Comparison of ENCODE assay signal across 9 mouse cellular contexts in the genomic region with DNA sequence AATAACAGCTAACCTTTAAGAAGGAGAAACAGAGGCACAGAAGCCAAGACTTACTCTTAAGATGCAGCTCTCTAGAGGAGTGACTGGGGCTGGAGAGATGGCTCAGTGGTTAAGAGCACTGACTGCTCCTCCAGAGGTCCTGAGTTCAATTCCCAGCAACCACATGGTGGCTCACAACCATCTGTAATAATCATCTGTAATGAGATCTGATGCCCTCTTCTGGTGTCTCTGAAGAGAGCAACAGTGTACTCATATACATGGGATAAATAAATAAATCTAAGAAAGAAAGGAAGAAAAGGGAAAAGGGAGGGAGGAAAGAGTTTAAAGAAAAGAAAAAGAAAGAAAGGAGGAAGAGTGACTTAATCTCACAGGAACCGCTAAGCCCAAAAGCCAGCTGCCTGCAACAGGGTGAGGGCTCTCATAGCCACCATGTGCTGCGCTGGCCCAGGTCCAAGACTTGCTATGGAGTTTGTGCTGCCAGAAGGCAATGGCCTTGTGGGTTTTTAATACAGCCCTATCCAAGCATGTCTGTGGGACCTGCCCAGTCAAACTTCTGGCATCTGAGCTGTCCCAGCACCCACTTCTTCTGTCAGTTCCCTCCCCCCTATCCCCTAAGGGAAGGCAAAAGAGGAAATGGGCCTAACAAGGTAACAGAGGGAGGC.
DNase-seq lines count a peak whose midpoint lies in the region; ATAC-seq and TF ChIP-seq lines count a peak whose summit lies in the region.
"Had no signal": no experiment of that assay in that cellular context is flagged by ENCODE, and none has a peak within 500 bp of the region (broad histone marks: within the 10 kb centered on the region; RNA-seq: fewer than 3 reads in every experiment).

No protein-coding gene starts in this region.

- peak; percentile 38 for DNase-seq in gastrocnemius, postnatal 14 days
- no peak for DNase-seq in gastrocnemius, postnatal 25 days
- DNase-seq in lung, embryonic 14.5 days: peak; percentile 86
- no peak for DNase-seq in lung, postnatal 25 days (ENCODE audit: low spot score)
- peak; percentile 61 for DNase-seq in cerebellum, adult 11-12 months
- peak; percentile 36 for DNase-seq in lung, postnatal 10 days
- DNase-seq in embryo, embryonic 11 days: no peak
- DNase-seq in hindbrain, embryonic 10.5 days (ENCODE audit: low spot score): no peak
- DNase-seq: thymus, adult 18-20 months had no signal

- intact Hi-C loops in gastrocnemius, postnatal 14 days (cut with DNase I; ENCODE audit: low total_unique reads): no loop called here

- H3K27ac ChIP-seq in lung, embryonic 14.5 days (ENCODE audit: low read depth): no peak overlapping the region
- no peak overlapping the region for H3K27ac ChIP-seq in hindbrain, embryonic 10.5 days

- peak; percentile 68; the same call in 1 of the 2 replicates for ATAC-seq in lung, embryonic 14.5 days (ENCODE audit: insufficient read depth)

- no peaks in the 10 kb centered on the region for H3K27me3 ChIP-seq in lung, embryonic 14.5 days (ENCODE audit: insufficient read depth, low read length)
- H3K27me3 ChIP-seq in hindbrain, embryonic 10.5 days (ENCODE audit: insufficient read depth, poor library complexity, severe bottlenecking): no peaks in the 10 kb centered on the region

- no peaks in the 10 kb centered on the region for H3K9me3 ChIP-seq in lung, embryonic 14.5 days (ENCODE audit: low read depth, low read length)
- H3K9me3 ChIP-seq in hindbrain, embryonic 10.5 days: no peaks in the 10 kb centered on the region

- no peak overlapping the region for H3K9ac ChIP-seq in lung, embryonic 14.5 days

- H3K36me3 ChIP-seq in lung, embryonic 14.5 days (ENCODE audit: insufficient read depth): no peaks in the 10 kb centered on the region
- no peaks in the 10 kb centered on the region for H3K36me3 ChIP-seq in hindbrain, embryonic 10.5 days

- H3K4me2 ChIP-seq in lung, embryonic 14.5 days: no peak overlapping the region

- H3K4me3 ChIP-seq in lung, embryonic 14.5 days (ENCODE audit: low read depth, low read length): no peak overlapping the region
- H3K4me3 ChIP-seq in hindbrain, embryonic 10.5 days: no peak overlapping the region

- TF ChIP-seq CTCF in lung, embryonic 14.5 days (IDR thresholded peaks at IDR 0.05; ENCODE audit: low read depth): peak; percentile 22; the same call in 1 of the 2 replicates

- H3K4me1 ChIP-seq in lung, embryonic 14.5 days (ENCODE audit: insufficient read depth): no peaks in the 10 kb centered on the region
- H3K4me1 ChIP-seq in hindbrain, embryonic 10.5 days (replicated peaks): 0 out of 2 replicates have a peak, but pooled peaks cover 3% of the 10 kb centered on the region

- WGBS in lung, embryonic 14.5 days: 50% methylated on average over 2 of the region's 2 CpGs
- 91% methylated on average over 2 of the region's 2 CpGs for WGBS in hindbrain, embryonic 10.5 days

Comparison
In these comparisons a context has a peak if more than half of its experiments do, and no peak if none do; other contexts are left out.
1. DNase-seq: peak in gastrocnemius, postnatal 14 days (single experiment), lung, embryonic 14.5 days (single experiment), cerebellum, adult 11-12 months (single experiment) and lung, postnatal 10 days (single experiment); none in gastrocnemius, postnatal 25 days (single experiment), lung, postnatal 25 days (single experiment), embryo, embryonic 11 days (single experiment) and hindbrain, embryonic 10.5 days (single experiment).